Mouse (Mus musculus) mouse trophoblast stem cell (cell line): ENCODE measurements around the gene Isg20.

Experiments
- in situ Hi-C, 2 experiments: fragments of 300-500 bp; cut with MseI, MboI; formaldehyde crosslinking; loops; 2 replicates in 1 of 2; 3 replicates in 1 of 2; pipeline ENCODE4 v1.15.1; 2025

The Isg20 gene

GRCm38 (mm10) chr7:78953886-78954572 lies 40.8 kb downstream of the Isg20 start:
- in situ Hi-C loops: no loop called here

GRCm38 (mm10) chr7:78954619-78955018 lies 41.4 kb downstream of the Isg20 start:
- in situ Hi-C loops: no loop called here

GRCm38 (mm10) chr7:78955086-78955485 lies 41.9 kb downstream of the Isg20 start:
- in situ Hi-C loops: no loop called here

GRCm38 (mm10) chr7:78958499-78959073 lies 45.4 kb downstream of the Isg20 start:
- in situ Hi-C loops: no loop called here

- in situ Hi-C loops: no loop called here
These were observed 50.7 kb downstream of the Isg20 start for GRCm38 (mm10) chr7:78963891-78964290.
